Mouse (Mus musculus): Measurements from ENCODE around the gene Hepacam2. TPM values are rescaled to one million over a fixed set of nuclear protein-coding genes. Genes with fewer than 3 reads are reported as not detected.
A peak's percentile ranks its signal among the peaks of the same experiment; 100 is the strongest.

Gene Hepacam2
- total and polyA plus RNA-seq, 2 experiments from 2014 or later, result 1.4 to 2.0 TPM

DNA sequence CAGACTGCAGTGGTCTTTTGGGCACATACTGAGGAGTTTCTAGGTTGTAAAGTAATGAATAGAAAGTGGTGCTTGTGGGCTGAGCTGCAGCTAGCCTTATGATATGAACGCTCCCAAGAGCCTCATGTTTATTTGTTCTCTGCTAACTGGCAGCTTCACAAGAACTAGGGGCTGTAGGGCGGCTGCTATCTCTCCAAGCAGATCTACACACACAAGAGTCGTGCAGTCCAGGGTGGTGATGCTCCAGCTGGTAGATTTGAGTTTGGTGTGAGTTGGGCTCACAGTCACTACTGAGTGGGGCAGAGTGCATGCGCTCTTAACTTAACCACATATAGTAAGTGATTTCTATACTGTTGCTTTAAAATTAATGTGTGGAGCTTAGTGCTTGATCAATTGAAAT lies 9.0 kb upstream of the Hepacam2 start:
- Histone ChIP-seq H3K9ac (replicated peaks; ENCODE audit: low read length, poor library complexity, severe bottlenecking) (no peak overlapping the region), H3K4me2 (ENCODE audit: low read depth, low read length, poor library complexity, severe bottlenecking) (no peak overlapping the region), H3K9me3 (ENCODE audit: low read length) (no peaks in the 10 kb centered on the region), H3K4me1 (ENCODE audit: insufficient read depth, low read length) (no peaks in the 10 kb centered on the region), H3K36me3 (ENCODE audit: insufficient read depth, low read length) (no peaks in the 10 kb centered on the region), H3K27ac (ENCODE audit: low read depth, low read length) (no peak overlapping the region), H3K4me3 (ENCODE audit: low read depth, low read length) (no peak overlapping the region), H3K27me3 (ENCODE audit: insufficient read depth, low read length) (no peaks in the 10 kb centered on the region)
- TF ChIP-seq CTCF (IDR thresholded peaks at IDR 0.05), result no peak
- 88% methylated on average over 4 of the region's 4 CpGs for WGBS
- DNase-seq (ENCODE audit: low spot score), result no peak
- ATAC-seq (ENCODE audit: low FRiP score), result no peak

DNA sequence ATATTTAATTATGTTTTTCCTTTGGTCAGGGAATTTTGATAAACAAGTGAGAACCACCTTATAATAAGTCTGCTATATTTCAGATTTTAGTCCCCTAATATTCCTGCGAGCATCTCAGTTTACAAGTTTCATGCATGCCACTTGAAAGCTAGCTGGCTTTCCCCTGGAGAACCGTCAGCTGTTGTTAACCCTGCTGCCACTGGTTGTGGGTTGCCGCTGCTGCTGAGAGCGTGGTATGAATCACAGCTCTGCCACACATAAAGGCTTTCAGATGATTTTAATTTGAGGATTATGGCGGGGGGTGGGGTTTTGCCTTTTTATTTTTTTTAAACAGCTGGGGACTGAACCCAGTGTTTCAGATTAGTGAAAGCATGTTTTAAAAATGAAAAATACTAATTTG lies 7.2 kb upstream of the Hepacam2 start:
- 73% methylated on average over 5 of the region's 5 CpGs for WGBS

DNA sequence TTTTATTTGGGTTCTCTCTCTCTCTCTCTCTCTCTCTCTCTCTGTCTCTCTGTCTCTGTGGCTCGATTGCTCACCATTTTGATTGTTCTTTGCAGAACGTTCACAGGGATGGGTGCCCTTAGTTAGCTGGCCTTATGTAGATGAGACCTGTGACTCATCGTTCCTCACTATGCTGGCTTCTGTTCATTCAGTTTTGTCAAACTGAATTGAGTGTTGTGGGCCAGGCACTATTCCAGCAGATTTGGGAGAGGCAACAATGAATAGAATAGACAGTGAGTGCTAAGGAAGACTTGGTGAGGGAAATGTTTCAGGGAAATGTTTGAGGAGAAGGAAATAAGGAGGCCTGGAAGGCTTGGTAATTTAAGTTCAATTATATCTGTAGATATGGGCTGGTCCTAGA lies 2.2 kb upstream of the Hepacam2 start:
- H3K27ac ChIP-seq (ENCODE audit: low read depth, low read length), result no peak overlapping the region
- H3K27me3 ChIP-seq (ENCODE audit: insufficient read depth, low read length), result no peaks in the 10 kb centered on the region
- H3K36me3 ChIP-seq (ENCODE audit: insufficient read depth, low read length), result no peaks in the 10 kb centered on the region
- H3K9me3 ChIP-seq (ENCODE audit: low read length), result no peaks in the 10 kb centered on the region
- TF ChIP-seq CTCF (IDR thresholded peaks at IDR 0.05), result no peak
- peaks cover 2% of the 10 kb centered on the region; the same call in 1 of the 2 replicates for H3K4me1 ChIP-seq (ENCODE audit: insufficient read depth, low read length)
- H3K4me2 ChIP-seq (ENCODE audit: low read depth, low read length, poor library complexity, severe bottlenecking), result no peak overlapping the region
- DNase-seq (ENCODE audit: low spot score), result no peak
- no peak for ATAC-seq (ENCODE audit: low FRiP score)
- WGBS, result 85% methylated on average over 3 of the region's 3 CpGs
- H3K4me3 ChIP-seq (ENCODE audit: low read depth, low read length), result no peak overlapping the region
- no peak overlapping the region for H3K9ac ChIP-seq (replicated peaks; ENCODE audit: low read length, poor library complexity, severe bottlenecking)

More for the DNA sequence above, 7.2 kb upstream of the Hepacam2 start:
- H3K36me3 ChIP-seq (ENCODE audit: insufficient read depth, low read length), result no peaks in the 10 kb centered on the region
- TF ChIP-seq CTCF (IDR thresholded peaks at IDR 0.05), result no peak
- H3K4me2 ChIP-seq (ENCODE audit: low read depth, low read length, poor library complexity, severe bottlenecking), result no peak overlapping the region
- H3K4me3 ChIP-seq (ENCODE audit: low read depth, low read length), result no peak overlapping the region
- DNase-seq (ENCODE audit: low spot score) (no peak), ATAC-seq (ENCODE audit: low FRiP score) (no peak)
- H3K27me3 ChIP-seq (ENCODE audit: insufficient read depth, low read length), result no peaks in the 10 kb centered on the region
- no peaks in the 10 kb centered on the region for H3K4me1 ChIP-seq (ENCODE audit: insufficient read depth, low read length)
- H3K27ac ChIP-seq (ENCODE audit: low read depth, low read length), result no peak overlapping the region
- no peak overlapping the region for H3K9ac ChIP-seq (replicated peaks; ENCODE audit: low read length, poor library complexity, severe bottlenecking)
- H3K9me3 ChIP-seq (ENCODE audit: low read length), result no peaks in the 10 kb centered on the region

DNA sequence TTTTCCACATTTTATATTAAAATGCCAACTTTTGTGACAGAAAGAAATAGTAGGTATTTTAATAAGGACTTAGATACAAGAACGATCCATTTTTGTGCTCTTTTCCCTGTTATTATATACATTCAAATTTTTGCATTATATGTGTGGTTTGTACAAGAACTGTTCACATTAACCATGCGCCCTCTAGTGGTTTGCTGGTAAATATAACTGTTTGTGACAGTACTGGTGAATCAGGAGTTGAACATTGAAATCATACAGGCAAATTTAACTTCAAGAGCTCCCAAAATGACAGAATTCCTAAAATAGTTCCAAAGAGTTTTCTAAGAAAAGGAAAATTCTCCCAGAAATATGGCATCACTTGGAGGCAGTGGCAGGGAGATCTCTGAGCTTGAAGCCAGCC lies 1.9 kb downstream of the Hepacam2 start:
- WGBS, result 7% methylated on average over 2 of the region's 2 CpGs
- Histone ChIP-seq H3K9me3 (ENCODE audit: low read length) (no peaks in the 10 kb centered on the region), H3K27ac (ENCODE audit: low read depth, low read length) (no peak overlapping the region), H3K4me1 (ENCODE audit: insufficient read depth, low read length) (peaks cover 2% of the 10 kb centered on the region; the same call in 1 of the 2 replicates), H3K9ac (replicated peaks; ENCODE audit: low read length, poor library complexity, severe bottlenecking) (no peak overlapping the region), H3K27me3 (ENCODE audit: insufficient read depth, low read length) (no peaks in the 10 kb centered on the region), H3K4me3 (ENCODE audit: low read depth, low read length) (no peak overlapping the region), H3K36me3 (ENCODE audit: insufficient read depth, low read length) (no peaks in the 10 kb centered on the region), H3K4me2 (ENCODE audit: low read depth, low read length, poor library complexity, severe bottlenecking) (no peak overlapping the region)
- peak; percentile 92 for DNase-seq (ENCODE audit: low spot score)
- peak; percentile 84 for TF ChIP-seq CTCF (IDR thresholded peaks at IDR 0.05)
- no peak for ATAC-seq (ENCODE audit: low FRiP score)

DNA sequence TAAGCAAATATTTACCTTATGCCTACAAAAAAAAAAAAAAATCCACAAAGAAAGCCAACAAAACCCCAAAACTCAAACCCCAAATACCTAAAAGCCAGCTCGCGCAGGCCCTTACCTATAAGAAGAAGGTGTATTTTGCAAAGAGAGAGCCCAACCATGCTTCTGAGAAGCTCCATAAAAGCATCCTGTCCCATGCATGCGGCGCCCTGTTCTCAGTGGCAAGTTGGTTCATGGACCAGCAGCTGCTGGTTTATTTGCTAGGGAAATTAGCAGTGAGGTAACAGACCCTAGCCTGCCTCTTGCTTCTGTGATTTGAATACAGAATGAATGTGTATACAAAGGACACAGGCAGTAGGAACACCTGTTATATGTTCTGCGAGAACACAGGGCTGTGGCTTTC lies 3.8 kb downstream of the Hepacam2 start:
- Histone ChIP-seq H3K9me3 (ENCODE audit: low read length) (no peaks in the 10 kb centered on the region), H3K4me1 (ENCODE audit: insufficient read depth, low read length) (peaks cover 2% of the 10 kb centered on the region; the same call in 1 of the 2 replicates), H3K27me3 (ENCODE audit: insufficient read depth, low read length) (no peaks in the 10 kb centered on the region), H3K4me2 (ENCODE audit: low read depth, low read length, poor library complexity, severe bottlenecking) (no peak overlapping the region), H3K9ac (replicated peaks; ENCODE audit: low read length, poor library complexity, severe bottlenecking) (no peak overlapping the region), H3K36me3 (ENCODE audit: insufficient read depth, low read length) (no peaks in the 10 kb centered on the region), H3K4me3 (ENCODE audit: low read depth, low read length) (no peak overlapping the region), H3K27ac (ENCODE audit: low read depth, low read length) (no peak overlapping the region)
- no peak for TF ChIP-seq CTCF (IDR thresholded peaks at IDR 0.05)
- WGBS, result 83% methylated on average over 5 of the region's 5 CpGs
- ATAC-seq (ENCODE audit: low FRiP score) (no peak), DNase-seq (ENCODE audit: low spot score) (no peak)

DNA sequence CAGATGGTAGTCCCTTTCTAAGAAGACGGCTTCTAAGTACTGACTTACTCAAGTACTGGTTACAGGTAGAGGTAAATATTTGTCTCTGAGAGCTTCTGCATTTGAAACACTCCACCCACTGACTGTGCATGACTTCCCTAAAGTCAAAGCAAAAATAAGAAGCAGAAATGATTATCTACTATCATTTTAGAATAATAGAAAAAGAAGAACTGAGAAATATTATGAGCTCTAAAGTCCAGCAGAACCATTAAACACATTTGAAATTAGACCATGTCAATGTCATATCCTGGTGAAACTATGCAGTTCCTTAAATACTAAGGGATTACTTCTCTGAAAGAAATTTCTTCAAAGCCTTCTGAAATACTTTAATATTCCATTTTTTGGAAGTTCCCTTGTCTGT lies 10.7 kb downstream of the Hepacam2 start:
- H3K27me3 ChIP-seq (ENCODE audit: insufficient read depth, low read length), result no peaks in the 10 kb centered on the region
- H3K27ac ChIP-seq (ENCODE audit: low read depth, low read length), result no peak overlapping the region
- ATAC-seq (ENCODE audit: low FRiP score) (no peak), DNase-seq (ENCODE audit: low spot score) (no peak)
- no peak overlapping the region for H3K4me2 ChIP-seq (ENCODE audit: low read depth, low read length, poor library complexity, severe bottlenecking)
- WGBS, result 92% methylated on average over 1 of the region's 1 CpGs
- no peak overlapping the region for H3K4me3 ChIP-seq (ENCODE audit: low read depth, low read length)
- no peaks in the 10 kb centered on the region for H3K36me3 ChIP-seq (ENCODE audit: insufficient read depth, low read length)
- no peak overlapping the region for H3K9ac ChIP-seq (replicated peaks; ENCODE audit: low read length, poor library complexity, severe bottlenecking)
- no peak for TF ChIP-seq CTCF (IDR thresholded peaks at IDR 0.05)
- no peaks in the 10 kb centered on the region for H3K9me3 ChIP-seq (ENCODE audit: low read length)
- no peaks in the 10 kb centered on the region for H3K4me1 ChIP-seq (ENCODE audit: insufficient read depth, low read length)
